8 mouse cellular contexts compared by ENCODE assay signal in the genomic region with DNA sequence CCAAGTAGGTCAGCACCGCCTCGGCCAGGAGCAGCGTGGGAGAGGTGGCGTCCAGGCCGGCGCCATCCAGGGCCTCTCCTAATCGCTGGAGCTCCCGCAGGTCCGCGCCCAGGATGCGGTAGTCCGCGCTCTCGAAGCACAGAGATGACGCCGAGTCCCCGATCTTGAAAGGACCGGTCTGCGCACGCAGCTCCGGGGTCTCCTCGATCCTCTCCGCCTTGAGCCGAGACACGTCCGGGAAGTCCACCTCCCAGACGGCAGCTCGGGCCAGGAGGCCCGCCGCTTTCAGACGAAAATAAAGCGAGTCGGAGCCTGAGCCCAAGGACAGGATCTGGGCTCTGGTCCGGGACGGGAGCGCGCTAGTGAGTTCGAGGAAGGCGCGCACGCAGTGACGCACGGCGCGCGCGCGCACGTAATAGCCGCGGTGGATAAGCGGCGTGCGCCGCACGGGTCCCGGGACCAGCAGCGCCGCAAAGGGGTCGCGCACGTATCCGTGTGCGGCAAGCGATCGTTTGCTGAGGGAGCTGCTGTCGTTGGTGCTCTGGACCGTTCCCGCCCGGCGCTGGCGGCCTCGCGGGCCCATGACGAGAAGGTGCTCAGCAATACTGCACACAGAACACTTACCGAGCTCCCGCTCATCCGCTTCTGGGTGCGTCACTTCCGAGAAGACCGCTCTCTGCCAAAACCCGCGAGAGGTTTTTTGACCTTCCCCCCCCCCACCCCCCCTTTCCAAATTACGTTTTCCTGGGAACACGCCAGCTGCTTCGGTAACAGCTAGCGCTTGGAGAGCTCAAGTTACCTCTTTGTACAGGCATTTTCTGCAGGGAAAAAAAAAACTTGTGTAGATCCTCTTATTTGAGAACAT. TPM values are rescaled to one million over a fixed set of nuclear protein-coding genes. Genes with fewer than 3 reads are reported as not detected.
DNase-seq lines count a peak whose midpoint lies in the region; ATAC-seq and TF ChIP-seq lines count a peak whose summit lies in the region.

A gene (plus strand): TSS at position 411 of the 865 bp plus-strand sequence.
A gene (minus strand): TSS at position 636 of the 865 bp plus-strand sequence.

- peak within 1 kb of the TSS; percentile 94 for H3K4me2 ChIP-seq in CH12.LX (ENCODE audit: insufficient read depth, low read depth, poor library complexity, severe bottlenecking)
- H3K4me2 ChIP-seq in forebrain, embryonic 13.5 days: peak within 1 kb of the TSS; percentile 92
- peak within 1 kb of the TSS; percentile 81 for H3K4me2 ChIP-seq in liver, postnatal 0 days (ENCODE audit: low read depth, low read length)
- peak within 1 kb of the TSS; percentile 82 for H3K4me2 ChIP-seq in neural tube, embryonic 14.5 days (ENCODE audit: low read depth, low read length)

- peak; percentile 98 for TF ChIP-seq POLR2A in CH12.LX (IDR thresholded peaks at IDR 0.05; ENCODE audit: low read depth, low read length)

- peak within 1 kb of the TSS; percentile 61 to 80 (median 80) for H3K4me3 ChIP-seq in CH12.LX (replicated peaks in 1 of 3; ENCODE audit: low read depth in 2 of 3, low read length in 2 of 3, poor library complexity in 1 of 3)
- H3K4me3 ChIP-seq in forebrain, embryonic 13.5 days: peak within 1 kb of the TSS; percentile 74
- H3K4me3 ChIP-seq in liver, postnatal 0 days (ENCODE audit: low read depth, low read length): peak within 1 kb of the TSS; percentile 74
- H3K4me3 ChIP-seq in neural tube, embryonic 14.5 days (ENCODE audit: low read depth, low read length): peak within 1 kb of the TSS; percentile 63

- TF ChIP-seq RAD21 in CH12.LX (IDR thresholded peaks at IDR 0.05; ENCODE audit: low read depth, low read length): no peak

- H3K79me2 ChIP-seq in CH12.LX (replicated peaks; ENCODE audit: control insufficient read depth, extremely low read depth, insufficient read depth, poor library complexity, severe bottlenecking): peaks cover 33% of the 10 kb centered on the region

- no peak for TF ChIP-seq EP300 in CH12.LX (IDR thresholded peaks at IDR 0.05; ENCODE audit: low read length)
- 0 out of 2 replicates have a peak, but pooled peaks have one; percentile 11 for TF ChIP-seq EP300 in liver, postnatal 0 days (IDR thresholded peaks at IDR 0.05; ENCODE audit: low read depth)

- WGBS in forebrain, embryonic 13.5 days: under 1% methylated on average over 85 of the region's 87 CpGs
- WGBS in large intestine, adult 2 months: under 1% methylated on average over 87 of the region's 87 CpGs
- whole genome bisulfite sequencing in liver, postnatal 0 days (ENCODE audit: insufficient replicate concordance): 1% methylated on average over 86 of the region's 87 CpGs
- under 1% methylated on average over 86 of the region's 87 CpGs for WGBS in neural tube, embryonic 14.5 days

- H3K27me3 ChIP-seq in CH12.LX (replicated peaks): no peaks in the 10 kb centered on the region
- no peaks in the 10 kb centered on the region for H3K27me3 ChIP-seq in forebrain, embryonic 13.5 days
- H3K27me3 ChIP-seq in liver, postnatal 0 days (ENCODE audit: insufficient read depth, low read length): no peaks in the 10 kb centered on the region
- no peaks in the 10 kb centered on the region for H3K27me3 ChIP-seq in neural tube, embryonic 14.5 days (ENCODE audit: control insufficient read depth, insufficient read depth, low read length)

- in situ Hi-C loops in CH12.LX (cut with MboI; ENCODE audit: low pct_ligation_motif_present, low pct_unique_long_range_greater_than_20kb, low sequenced_read_pairs): no loop called here

- peak; percentile 85 for DNase-seq in CH12.LX (ENCODE audit: extremely low read depth)
- DNase-seq in c-Kit-positive CD71-positive TER-119-positive erythroid progenitor cells, embryonic 14.5 days (ENCODE audit: low spot score): peak; percentile 88
- DNase-seq in heart, postnatal 10 days: peak; percentile 94 to 95
- peak; percentile 59 for DNase-seq in large intestine, adult 2 months (ENCODE audit: low read depth, low spot score)
- peak; percentile 93 for DNase-seq in liver, postnatal 0 days
- peak; percentile 93 for DNase-seq in testis, postnatal 10 days (ENCODE audit: low spot score)

- dilution Hi-C loops in CH12.LX (cut with MboI; ENCODE audit: extremely low pct_ligation_motif_present, extremely low pct_unique_long_range_greater_than_20kb, low sequenced_read_pairs): no loop called here

- ATAC-seq in forebrain, embryonic 13.5 days: peak; percentile 96
- peak; percentile 95 for ATAC-seq in liver, postnatal 0 days
- peak; percentile 96 for ATAC-seq in neural tube, embryonic 14.5 days (ENCODE audit: low read depth)

- no peak for TF ChIP-seq CTCF in CH12.LX (conservative IDR thresholded peaks at IDR 0.05 in 1 of 2, IDR thresholded peaks at IDR 0.05 in 1 of 2; ENCODE audit: low read depth in 2 of 2, low read length in 2 of 2)
- TF ChIP-seq CTCF in liver, postnatal 0 days (IDR thresholded peaks at IDR 0.05; ENCODE audit: low read depth): 0 out of 2 replicates have a peak, but pooled peaks have one; percentile 1

- intact Hi-C loops in heart, postnatal 10 days (cut with DNase I): no loop called here

- no peaks in the 10 kb centered on the region for H3K9me3 ChIP-seq in CH12.LX (replicated peaks; ENCODE audit: low read length)
- H3K9me3 ChIP-seq in forebrain, embryonic 13.5 days (replicated peaks): no peaks in the 10 kb centered on the region
- no peaks in the 10 kb centered on the region for H3K9me3 ChIP-seq in liver, postnatal 0 days (ENCODE audit: low read length)
- H3K9me3 ChIP-seq in neural tube, embryonic 14.5 days (ENCODE audit: control insufficient read depth, low read length): no peaks in the 10 kb centered on the region

- H3K9ac ChIP-seq in CH12.LX (ENCODE audit: insufficient read depth, low read depth): peak within 1 kb of the TSS; percentile 88
- H3K9ac ChIP-seq in forebrain, embryonic 13.5 days: peak within 1 kb of the TSS; percentile 93
- H3K9ac ChIP-seq in liver, postnatal 0 days (replicated peaks): peak within 1 kb of the TSS; percentile 77
- H3K9ac ChIP-seq in neural tube, embryonic 14.5 days (replicated peaks; ENCODE audit: low read depth, low read length): peak within 1 kb of the TSS; percentile 86

- H3K4me1 ChIP-seq in CH12.LX (ENCODE audit: control insufficient read depth in 1 of 2, insufficient read depth in 2 of 2): peaks cover 4 to 36% of the 10 kb centered on the region in 2 experiments; a peak in 3 of 4 replicates
- peaks cover 33% of the 10 kb centered on the region for H3K4me1 ChIP-seq in forebrain, embryonic 13.5 days
- H3K4me1 ChIP-seq in liver, postnatal 0 days (ENCODE audit: insufficient read depth): peaks cover 24% of the 10 kb centered on the region
- H3K4me1 ChIP-seq in neural tube, embryonic 14.5 days (ENCODE audit: control insufficient read depth, insufficient read depth, low read length): peaks cover 20% of the 10 kb centered on the region

- peak within 1 kb of the TSS; percentile 96 for H3K27ac ChIP-seq in CH12.LX (ENCODE audit: insufficient read depth, low read depth)
- peak within 1 kb of the TSS; percentile 97 for H3K27ac ChIP-seq in forebrain, embryonic 13.5 days
- H3K27ac ChIP-seq in liver, postnatal 0 days (ENCODE audit: low read depth): peak within 1 kb of the TSS; percentile 97
- H3K27ac ChIP-seq in neural tube, embryonic 14.5 days (ENCODE audit: low read depth, low read length): peak within 1 kb of the TSS; percentile 99

- peaks cover 17 to 43% of the 10 kb centered on the region in 2 experiments for H3K36me3 ChIP-seq in CH12.LX (replicated peaks in 1 of 2; ENCODE audit: control insufficient read depth in 1 of 2, insufficient read depth in 1 of 2, low read length in 1 of 2)
- H3K36me3 ChIP-seq in forebrain, embryonic 13.5 days (ENCODE audit: poor library complexity, severe bottlenecking): peaks cover 37% of the 10 kb centered on the region
- peaks cover 12% of the 10 kb centered on the region; the same call in 1 of the 2 replicates for H3K36me3 ChIP-seq in liver, postnatal 0 days (replicated peaks; ENCODE audit: insufficient read depth, low read length)
- 0 out of 2 replicates have a peak, but pooled peaks cover 7% of the 10 kb centered on the region for H3K36me3 ChIP-seq in neural tube, embryonic 14.5 days (ENCODE audit: control insufficient read depth, insufficient read depth, low read length)

TF ChIP-seq in CH12.LX, 34 proteins besides CTCF, POLR2A, EP300 and RAD21 (continues in another document):
- TF ChIP-seq ZNF384 (IDR thresholded peaks at IDR 0.05; ENCODE audit: low read depth, low read length) (peak; percentile 20; the same call in 1 of the 2 replicates), MEF2A (IDR thresholded peaks at IDR 0.05; ENCODE audit: borderline replicate concordance, low read depth, low read length) (peak; percentile 44; the same call in 1 of the 2 replicates), NRF1 (IDR thresholded peaks at IDR 0.05; ENCODE audit: low read depth, low read length) (peak; percentile 73), ZMIZ1 (IDR thresholded peaks at IDR 0.05; ENCODE audit: low read depth, low read length) (peak; percentile 75), MYC (IDR thresholded peaks at IDR 0.05; ENCODE audit: low read depth, low read length) (peak; percentile 73; the same call in 1 of the 2 replicates), JUN (IDR thresholded peaks at IDR 0.05; ENCODE audit: insufficient read depth, low read depth, low read length) (no peak), MAX (IDR thresholded peaks at IDR 0.05; ENCODE audit: low read length) (peak; percentile 83), MXI1 (IDR thresholded peaks at IDR 0.05; ENCODE audit: low read depth, low read length) (peak; percentile 65; the same call in 1 of the 2 replicates), BHLHE40 (IDR thresholded peaks at IDR 0.05; ENCODE audit: low read depth, low read length) (peak; percentile 89)

RNA-seq across cellular contexts. Expression of the first gene that starts in this region (rescaled TPM):
- total RNA-seq in CH12.LX (2012; rRNA removed) (7.3 and 8.1 TPM in 2 replicates), CH12.LX (2014; rRNA removed) (12.5 and 12.8 TPM in 2 replicates)
- polyA plus RNA-seq in CH12.LX (2012; ENCODE audit: insufficient read length, low read depth): 10.0 and 10.4 TPM in 2 replicates
- polyA plus RNA-seq in forebrain, embryonic 13.5 days (2015; fragmentation: Nextera tagmentation; extraction: Ambion mirVana): 28.7 and 29.9 TPM in 2 replicates
- 10 to 100 TPM; 10.4 to 13.6 TPM for total RNA-seq in heart, postnatal 10 days (2021)
- 2.2 and 2.9 TPM in 2 replicates for polyA plus RNA-seq in large intestine, adult 2 months (2012; rRNA removed)
- 5.5 and 7.3 TPM in 2 replicates for polyA plus RNA-seq in liver, postnatal 0 days (2015; fragmentation: Nextera tagmentation; extraction: Ambion mirVana)
- 33.0 and 34.3 TPM in 2 replicates for polyA plus RNA-seq in neural tube, embryonic 14.5 days (2014; fragmentation: Nextera tagmentation; extraction: Ambion mirVana)

RNA-seq across cellular contexts. Expression of the second gene that starts in this region (rescaled TPM):
- total RNA-seq in CH12.LX (2012; rRNA removed): 9.3 and 10.6 TPM in 2 replicates
- 5.7 and 6.4 TPM in 2 replicates for total RNA-seq in CH12.LX (2014; rRNA removed)
- 11.7 and 12.3 TPM in 2 replicates for polyA plus RNA-seq in CH12.LX (2012; ENCODE audit: insufficient read length, low read depth)
- polyA plus RNA-seq in forebrain, embryonic 13.5 days (2015; fragmentation: Nextera tagmentation; extraction: Ambion mirVana): 25.1 and 26.6 TPM in 2 replicates
- total RNA-seq in heart, postnatal 10 days (2021): 10 to 100 TPM; 10.2 to 12.6 TPM
- polyA plus RNA-seq in large intestine, adult 2 months (2012; rRNA removed): 8.6 and 9.3 TPM in 2 replicates
- 10.0 and 10.2 TPM in 2 replicates for polyA plus RNA-seq in liver, postnatal 0 days (2015; fragmentation: Nextera tagmentation; extraction: Ambion mirVana)
- 20.0 and 21.1 TPM in 2 replicates for polyA plus RNA-seq in neural tube, embryonic 14.5 days (2014; fragmentation: Nextera tagmentation; extraction: Ambion mirVana)

Comparison
In these comparisons a context has a peak if more than half of its experiments do, and no peak if none do; other contexts are left out.
1. Peak in every context shown above with its lines: DNase-seq, ATAC-seq, H3K4me3 ChIP-seq and H3K27ac ChIP-seq.